Mouse (Mus musculus): ENCODE measurements around the gene St8sia1. TPM values are rescaled to one million over a fixed set of nuclear protein-coding genes. Genes with fewer than 3 reads are reported as not detected.
"Not testable (repeated sequence)": the region's sequence is repeated elsewhere in the genome, so short reads cannot be mapped to it uniquely, and the experiment has no call there.

The St8sia1 gene
- 0.98 and 1.1 TPM in 2 replicates for polyA plus RNA-seq (2015; fragmentation: Nextera tagmentation; extraction: Ambion mirVana)

- peaks cover 23% of the 10 kb centered on the region for H3K27me3 ChIP-seq
- peaks cover 8% of the 10 kb centered on the region; the same call in 1 of the 2 replicates for H3K4me1 ChIP-seq
- H3K9ac ChIP-seq, result peak within 1 kb of the TSS; percentile 39
- H3K27ac ChIP-seq (replicated peaks), result no peak within 1 kb of the TSS
- WGBS, result under 1% methylated on average over 45 of the region's 45 CpGs
- H3K36me3 ChIP-seq, result no peaks in the 10 kb centered on the region
- H3K4me3 ChIP-seq (replicated peaks), result peak within 1 kb of the TSS; percentile 54
- peak within 1 kb of the TSS; percentile 98 for H3K4me2 ChIP-seq (replicated peaks)
- no peaks in the 10 kb centered on the region for H3K9me3 ChIP-seq (replicated peaks)
- ATAC-seq (ENCODE audit: insufficient number of reproducible peaks, low FRiP score, low TSS enrichment, low read depth), result peak; percentile 46
Observed at GRCm38 (mm10) chr6:142964076-142964530, at the start of gene St8sia1. Gene St8sia1, minus strand, starts transcription at chr6:142964452.

GRCm38 (mm10) chr6:143012513-143013215 lies 48.4 kb upstream of the St8sia1 start:
- Histone ChIP-seq H3K27me3 (no peaks in the 10 kb centered on the region), H3K4me1 (no peaks in the 10 kb centered on the region)

GRCm38 (mm10) chr6:143008865-143009264 lies 44.6 kb upstream of the St8sia1 start:
- H3K27me3 ChIP-seq, result no peaks in the 10 kb centered on the region
- no peak overlapping the region for H3K4me2 ChIP-seq (replicated peaks)
- peaks cover 17% of the 10 kb centered on the region for H3K36me3 ChIP-seq
- H3K27ac ChIP-seq (replicated peaks), result no peak overlapping the region
- no peak overlapping the region for H3K4me3 ChIP-seq (replicated peaks)
- no peak overlapping the region for H3K9ac ChIP-seq
- H3K9me3 ChIP-seq (replicated peaks), result no peaks in the 10 kb centered on the region
- whole genome bisulfite sequencing, result 87% methylated on average over 5 of the region's 5 CpGs
- H3K4me1 ChIP-seq, result no peaks in the 10 kb centered on the region
- no peak for ATAC-seq (ENCODE audit: insufficient number of reproducible peaks, low FRiP score, low TSS enrichment, low read depth)

More at GRCm38 (mm10) chr6:143012513-143013215, 48.4 kb upstream of the St8sia1 start:
- WGBS, result 92% methylated on average over 15 of the region's 15 CpGs
- H3K4me3 ChIP-seq (replicated peaks), result no peak overlapping the region
- H3K9me3 ChIP-seq (replicated peaks), result no peaks in the 10 kb centered on the region
- H3K9ac ChIP-seq, result no peak overlapping the region
- ATAC-seq (ENCODE audit: insufficient number of reproducible peaks, low FRiP score, low TSS enrichment, low read depth), result no peak
- H3K27ac ChIP-seq (replicated peaks), result no peak overlapping the region
- H3K36me3 ChIP-seq, result peaks cover 29% of the 10 kb centered on the region
- H3K4me2 ChIP-seq (replicated peaks), result no peak overlapping the region

- 84% methylated on average over 9 of the region's 9 CpGs for WGBS
Observed at GRCm38 (mm10) chr6:143005209-143005608, 41.0 kb upstream of the St8sia1 start.

GRCm38 (mm10) chr6:143004801-143005200 lies 40.5 kb upstream of the St8sia1 start:
- H3K9me3 ChIP-seq (replicated peaks), result no peaks in the 10 kb centered on the region
- H3K4me2 ChIP-seq (replicated peaks), result no peak overlapping the region
- ATAC-seq (ENCODE audit: insufficient number of reproducible peaks, low FRiP score, low TSS enrichment, low read depth), result no peak
- H3K4me3 ChIP-seq (replicated peaks), result no peak overlapping the region
- no peaks in the 10 kb centered on the region for H3K36me3 ChIP-seq
- H3K27me3 ChIP-seq, result no peaks in the 10 kb centered on the region
- H3K4me1 ChIP-seq, result no peaks in the 10 kb centered on the region
- WGBS, result 70% methylated on average over 9 of the region's 9 CpGs
- no peak overlapping the region for H3K27ac ChIP-seq (replicated peaks)
- no peak overlapping the region for H3K9ac ChIP-seq

More at GRCm38 (mm10) chr6:143005209-143005608, 41.0 kb upstream of the St8sia1 start:
- not testable (repeated sequence) for H3K27me3 ChIP-seq; H3K4me3 ChIP-seq (replicated peaks); H3K27ac ChIP-seq (replicated peaks); ATAC-seq (ENCODE audit: insufficient number of reproducible peaks, low FRiP score, low TSS enrichment, low read depth); H3K4me2 ChIP-seq (replicated peaks); H3K9ac ChIP-seq; H3K36me3 ChIP-seq; H3K9me3 ChIP-seq (replicated peaks); H3K4me1 ChIP-seq

- Histone ChIP-seq H3K27ac (replicated peaks) (no peak overlapping the region), H3K4me3 (replicated peaks) (no peak overlapping the region), H3K36me3 (no peaks in the 10 kb centered on the region), H3K9me3 (replicated peaks) (no peaks in the 10 kb centered on the region), H3K9ac (no peak overlapping the region), H3K27me3 (no peaks in the 10 kb centered on the region), H3K4me2 (replicated peaks) (no peak overlapping the region), H3K4me1 (peaks cover 7% of the 10 kb centered on the region)
- ATAC-seq (ENCODE audit: insufficient number of reproducible peaks, low FRiP score, low TSS enrichment, low read depth), result no peak
- 62% methylated on average over 12 of the region's 12 CpGs for WGBS
Observed at GRCm38 (mm10) chr6:142998221-142998999, 34.2 kb upstream of the St8sia1 start.

GRCm38 (mm10) chr6:142996887-142997286 lies 32.6 kb upstream of the St8sia1 start:
- ATAC-seq (ENCODE audit: insufficient number of reproducible peaks, low FRiP score, low TSS enrichment, low read depth), result no peak
- WGBS, result 80% methylated on average over 3 of the region's 3 CpGs
- Histone ChIP-seq H3K9ac (no peak overlapping the region), H3K4me2 (replicated peaks) (no peak overlapping the region), H3K27me3 (no peaks in the 10 kb centered on the region), H3K4me1 (peaks cover 7% of the 10 kb centered on the region), H3K4me3 (replicated peaks) (no peak overlapping the region), H3K27ac (replicated peaks) (no peak overlapping the region), H3K9me3 (replicated peaks) (no peaks in the 10 kb centered on the region), H3K36me3 (no peaks in the 10 kb centered on the region)

- Histone ChIP-seq H3K36me3 (no peaks in the 10 kb centered on the region), H3K4me1 (peaks cover 7% of the 10 kb centered on the region), H3K27me3 (no peaks in the 10 kb centered on the region), H3K4me2 (replicated peaks) (no peak overlapping the region), H3K9me3 (replicated peaks) (no peaks in the 10 kb centered on the region), H3K27ac (replicated peaks) (no peak overlapping the region), H3K4me3 (replicated peaks) (no peak overlapping the region), H3K9ac (no peak overlapping the region)
- no peak for ATAC-seq (ENCODE audit: insufficient number of reproducible peaks, low FRiP score, low TSS enrichment, low read depth)
- WGBS, result 57% methylated on average over 5 of the region's 5 CpGs
Observed at GRCm38 (mm10) chr6:142995567-142995966, 31.3 kb upstream of the St8sia1 start.

- H3K9me3 ChIP-seq (replicated peaks), result no peaks in the 10 kb centered on the region
- WGBS, result 56% methylated on average over 7 of the region's 7 CpGs
- ATAC-seq (ENCODE audit: insufficient number of reproducible peaks, low FRiP score, low TSS enrichment, low read depth), result no peak
- no peak overlapping the region for H3K9ac ChIP-seq
- H3K27me3 ChIP-seq, result no peaks in the 10 kb centered on the region
- no peak overlapping the region for H3K4me3 ChIP-seq (replicated peaks)
- no peak overlapping the region for H3K4me2 ChIP-seq (replicated peaks)
- no peak overlapping the region for H3K27ac ChIP-seq (replicated peaks)
- peaks cover 7% of the 10 kb centered on the region for H3K4me1 ChIP-seq
- no peaks in the 10 kb centered on the region for H3K36me3 ChIP-seq
Observed at GRCm38 (mm10) chr6:142994821-142995220, 30.6 kb upstream of the St8sia1 start.

GRCm38 (mm10) chr6:142993705-142994698 lies 29.8 kb upstream of the St8sia1 start:
- Histone ChIP-seq H3K27me3 (no peaks in the 10 kb centered on the region), H3K27ac (replicated peaks) (no peak overlapping the region), H3K4me2 (replicated peaks) (no peak overlapping the region), H3K4me3 (replicated peaks) (no peak overlapping the region), H3K9me3 (replicated peaks) (no peaks in the 10 kb centered on the region), H3K36me3 (no peaks in the 10 kb centered on the region), H3K9ac (no peak overlapping the region), H3K4me1 (peaks cover 7% of the 10 kb centered on the region)
- ATAC-seq (ENCODE audit: insufficient number of reproducible peaks, low FRiP score, low TSS enrichment, low read depth), result no peak
- 26% methylated on average over 14 of the region's 14 CpGs for WGBS

Measured in embryonic facial prominence, embryonic 15.5 days (tissue).